Mouse (Mus musculus) limb, embryonic 12.5 days (tissue): ENCODE measurements at regions not wholly inside any gene's neighbourhood (a gene's known extent, or its start where the extent isn't known, plus 50 kb on each side); places are given as distances from the start of the nearest gene placed in this dataset.

Experiments
- ATAC-seq: fragments of 200-750 bp; cut with Nextera tagmentation; 2 replicates; pipeline ENCODE4 v1.8.0; 2017; ENCODE audit warnings: low read depth, moderate TSS enrichment; ENCODE audit not compliant: insufficient number of reproducible peaks, insufficient read depth, low FRiP score, low TSS enrichment
- H3K27ac ChIP-seq: fragments of 300-500 bp; sonication (generic); 2 replicates; pipeline ENCODE4 v1.5.1; 2016; ENCODE audit warnings: mild to moderate bottlenecking, moderate library complexity
- H3K27me3 ChIP-seq: fragments of 300-500 bp; sonication (generic); 2 replicates; pipeline ENCODE4 v1.6.1; 2016; ENCODE audit warnings: mild to moderate bottlenecking, moderate library complexity
- H3K36me3 ChIP-seq: fragments of 300-500 bp; sonication (generic); 2 replicates; pipeline ENCODE4 v1.6.1; 2016; ENCODE audit warnings: mild to moderate bottlenecking, moderate library complexity
- H3K4me1 ChIP-seq: fragments of 300-500 bp; sonication (generic); replicated peaks from 2 replicates; pipeline ENCODE4 v1.6.1; 2016
- H3K4me2 ChIP-seq: fragments of 300-500 bp; sonication (generic); 2 replicates; pipeline ENCODE4 v1.6.1; 2016; ENCODE audit warnings: mild to moderate bottlenecking, moderate library complexity
- H3K4me3 ChIP-seq: fragments of 300-500 bp; sonication (generic); replicated peaks from 2 replicates; pipeline ENCODE4 v1.5.1; 2016; ENCODE audit warnings: mild to moderate bottlenecking
- H3K9ac ChIP-seq: fragments of 300-500 bp; sonication (generic); replicated peaks from 2 replicates; pipeline ENCODE4 v1.6.1; 2016; ENCODE audit warnings: mild to moderate bottlenecking, moderate library complexity
- H3K9me3 ChIP-seq: fragments of 300-500 bp; sonication (generic); 2 replicates; pipeline ENCODE4 v1.6.1; 2016; ENCODE audit warnings: mild to moderate bottlenecking, moderate library complexity
- WGBS: fragments of 180-500 bp; shearing (Covaris S2); methylation state at CpG from one replicate; pipeline ENCODE4 v1.1.7; 2016; 5-methylcytosine and 5-hydroxymethylcytosine counted together

- no peak overlapping the region for H3K4me2 ChIP-seq
- peaks cover 8% of the 10 kb centered on the region; the same call in 1 of the 2 replicates for H3K4me1 ChIP-seq
- H3K36me3 ChIP-seq: no peaks in the 10 kb centered on the region
- H3K4me3 ChIP-seq: no peak overlapping the region
- no peak for ATAC-seq
- no peak overlapping the region for H3K27ac ChIP-seq
- WGBS: 52% methylated on average over 2 of the region's 2 CpGs
- no peak overlapping the region for H3K9ac ChIP-seq
- H3K9me3 ChIP-seq: 0 out of 2 replicates have a peak, but pooled peaks cover 3% of the 10 kb centered on the region
- no peaks in the 10 kb centered on the region for H3K27me3 ChIP-seq
Observed at GRCm38 (mm10) chr6:93305176-93305575, 361.9 kb upstream of the Adamts9 start.

- 7% methylated on average over 6 of the region's 6 CpGs for WGBS
Observed at GRCm38 (mm10) chr6:93297975-93298374, 354.7 kb upstream of the Adamts9 start.

DNA sequence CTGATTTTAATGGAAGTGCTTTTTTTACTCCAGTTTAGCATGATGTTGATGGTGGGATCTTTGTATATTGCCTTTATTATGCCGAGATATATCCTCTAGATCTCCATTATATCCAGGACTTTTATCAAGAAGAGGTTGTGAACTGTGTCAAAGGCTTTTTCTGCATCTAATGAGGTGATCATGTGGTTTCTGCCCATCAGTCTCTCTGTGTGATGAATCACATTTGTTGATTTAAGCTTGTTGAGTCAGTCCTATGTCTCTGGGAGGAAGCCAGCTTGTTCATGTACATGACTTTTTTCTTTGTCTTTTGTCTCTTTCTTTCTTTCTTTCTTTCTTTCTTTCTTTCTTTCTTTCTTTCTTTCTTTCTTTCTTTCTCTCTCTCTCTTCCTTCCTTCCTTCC is 348.4 kb upstream of the Adamts9 start:
- Histone ChIP-seq H3K4me1 (0 out of 2 replicates have a peak, but pooled peaks cover 6% of the 10 kb centered on the region), H3K36me3 (no peaks in the 10 kb centered on the region), H3K4me3 (no peak overlapping the region), H3K27ac (no peak overlapping the region), H3K4me2 (no peak overlapping the region), H3K9me3 (no peaks in the 10 kb centered on the region), H3K9ac (no peak overlapping the region), H3K27me3 (no peaks in the 10 kb centered on the region)
- no peak for ATAC-seq
- WGBS: 84% methylated on average over 1 of the region's 1 CpGs

More at GRCm38 (mm10) chr6:93297975-93298374, 354.7 kb upstream of the Adamts9 start:
- ATAC-seq: no peak
- no peak overlapping the region for H3K4me3 ChIP-seq
- H3K36me3 ChIP-seq: no peaks in the 10 kb centered on the region
- no peaks in the 10 kb centered on the region for H3K9me3 ChIP-seq
- H3K9ac ChIP-seq: no peak overlapping the region
- no peaks in the 10 kb centered on the region for H3K27me3 ChIP-seq
- peaks cover 18% of the 10 kb centered on the region for H3K4me1 ChIP-seq
- H3K4me2 ChIP-seq: no peak overlapping the region
- no peak overlapping the region for H3K27ac ChIP-seq

GRCm38 (mm10) chr6:93288421-93288820 is 345.1 kb upstream of the Adamts9 start:
- Histone ChIP-seq H3K36me3 (no peaks in the 10 kb centered on the region), H3K27me3 (no peaks in the 10 kb centered on the region), H3K4me1 (no peaks in the 10 kb centered on the region), H3K27ac (no peak overlapping the region), H3K4me3 (no peak overlapping the region), H3K9me3 (no peaks in the 10 kb centered on the region), H3K9ac (no peak overlapping the region), H3K4me2 (no peak overlapping the region)
- WGBS: 53% methylated on average over 4 of the region's 4 CpGs
- no peak for ATAC-seq

DNA sequence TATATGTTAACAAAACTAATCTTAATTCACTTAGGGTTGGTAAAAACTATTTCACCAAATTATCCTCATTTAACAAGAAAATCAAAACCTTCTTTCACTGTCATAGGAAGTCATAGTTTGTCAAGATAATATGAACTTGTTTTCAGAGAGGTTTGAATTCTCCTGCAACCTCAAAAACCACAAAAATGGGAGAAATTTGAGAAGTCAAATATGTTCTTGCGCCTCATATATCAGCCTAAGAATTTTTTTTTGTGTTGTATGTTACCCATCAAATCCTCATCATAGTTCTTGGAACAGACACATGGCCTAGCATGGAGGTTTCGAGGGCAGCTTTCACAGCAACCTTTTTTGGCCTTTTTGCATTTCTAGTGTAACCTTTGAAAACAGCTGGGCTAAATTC is 342.5 kb upstream of the Adamts9 start:
- H3K4me1 ChIP-seq: no peaks in the 10 kb centered on the region
- ATAC-seq: no peak
- 71% methylated on average over 2 of the region's 2 CpGs for WGBS

DNA sequence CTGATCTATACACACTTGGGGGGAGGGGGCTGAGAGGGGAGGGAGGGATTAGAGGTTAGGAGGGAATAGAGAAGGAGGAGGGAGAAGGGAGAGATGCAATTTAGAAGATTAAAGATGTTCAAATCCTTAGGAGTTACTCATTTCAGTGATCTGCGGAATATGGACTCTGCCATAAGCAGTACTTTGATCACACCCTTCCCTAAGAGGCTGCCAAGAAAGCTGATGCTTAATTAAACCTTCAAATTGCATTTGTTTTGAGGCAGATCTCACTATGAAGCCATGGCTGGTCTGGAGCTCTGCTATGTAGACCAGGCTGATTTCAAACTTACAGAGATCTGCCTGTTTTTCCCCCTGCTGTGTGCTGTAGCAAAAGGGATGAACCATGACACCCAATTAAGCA is 338.2 kb upstream of the Adamts9 start:
- ATAC-seq: no peak
- no peak overlapping the region for H3K27ac ChIP-seq
- H3K9me3 ChIP-seq: no peaks in the 10 kb centered on the region
- H3K4me1 ChIP-seq: no peaks in the 10 kb centered on the region
- H3K9ac ChIP-seq: no peak overlapping the region
- no peaks in the 10 kb centered on the region for H3K36me3 ChIP-seq
- no peak overlapping the region for H3K4me3 ChIP-seq
- H3K27me3 ChIP-seq: no peaks in the 10 kb centered on the region
- no peak overlapping the region for H3K4me2 ChIP-seq
- WGBS: 76% methylated on average over 1 of the region's 1 CpGs

More for the DNA sequence above, 342.5 kb upstream of the Adamts9 start:
- Histone ChIP-seq H3K4me2 (no peak overlapping the region), H3K9me3 (no peaks in the 10 kb centered on the region), H3K4me3 (no peak overlapping the region), H3K9ac (no peak overlapping the region), H3K36me3 (no peaks in the 10 kb centered on the region), H3K27ac (no peak overlapping the region), H3K27me3 (no peaks in the 10 kb centered on the region)

DNA sequence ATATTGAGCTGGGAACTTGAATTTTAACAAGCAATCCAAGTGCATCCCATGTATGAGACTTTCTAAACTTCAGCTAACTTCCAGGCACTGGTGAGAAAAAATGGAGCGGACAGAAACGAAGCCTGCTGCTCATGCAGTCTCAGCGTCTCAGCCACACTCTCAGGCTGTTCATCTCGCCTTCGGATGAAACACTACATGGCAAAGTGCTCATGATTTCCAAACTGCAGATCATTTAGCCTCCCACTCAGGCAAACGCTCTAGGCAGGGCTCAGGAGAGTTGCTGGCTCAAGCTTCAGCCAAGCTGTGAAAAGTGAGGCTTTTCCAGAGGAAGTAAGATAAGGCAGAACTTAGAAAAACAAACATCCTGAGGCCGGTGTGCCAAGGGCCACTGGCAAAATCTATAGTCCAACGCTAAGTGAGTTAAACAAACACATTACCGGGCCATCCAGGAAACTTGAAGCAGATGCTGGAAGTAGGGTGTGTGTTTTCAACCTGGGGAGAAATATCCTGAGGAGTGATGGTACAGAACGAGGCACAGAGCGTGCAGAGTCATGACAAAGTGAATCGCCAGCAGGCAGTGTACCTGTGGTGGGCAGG is 330.7 kb upstream of the Adamts9 start:
- Histone ChIP-seq H3K4me3 (no peak overlapping the region), H3K9ac (no peak overlapping the region), H3K27ac (no peak overlapping the region), H3K36me3 (no peaks in the 10 kb centered on the region), H3K9me3 (no peaks in the 10 kb centered on the region), H3K4me2 (no peak overlapping the region), H3K4me1 (peaks cover 3% of the 10 kb centered on the region; the same call in 1 of the 2 replicates), H3K27me3 (no peaks in the 10 kb centered on the region)
- WGBS: 58% methylated on average over 12 of the region's 12 CpGs
- no peak for ATAC-seq

GRCm38 (mm10) chr6:93272206-93272605 is 328.9 kb upstream of the Adamts9 start:
- no peak for ATAC-seq
- Histone ChIP-seq H3K9ac (no peak overlapping the region), H3K4me3 (no peak overlapping the region), H3K4me1 (peaks cover 3% of the 10 kb centered on the region; the same call in 1 of the 2 replicates), H3K36me3 (no peaks in the 10 kb centered on the region), H3K9me3 (no peaks in the 10 kb centered on the region), H3K4me2 (no peak overlapping the region), H3K27me3 (no peaks in the 10 kb centered on the region), H3K27ac (peak overlapping the region; percentile 8)
- 47% methylated on average over 4 of the region's 4 CpGs for WGBS

DNA sequence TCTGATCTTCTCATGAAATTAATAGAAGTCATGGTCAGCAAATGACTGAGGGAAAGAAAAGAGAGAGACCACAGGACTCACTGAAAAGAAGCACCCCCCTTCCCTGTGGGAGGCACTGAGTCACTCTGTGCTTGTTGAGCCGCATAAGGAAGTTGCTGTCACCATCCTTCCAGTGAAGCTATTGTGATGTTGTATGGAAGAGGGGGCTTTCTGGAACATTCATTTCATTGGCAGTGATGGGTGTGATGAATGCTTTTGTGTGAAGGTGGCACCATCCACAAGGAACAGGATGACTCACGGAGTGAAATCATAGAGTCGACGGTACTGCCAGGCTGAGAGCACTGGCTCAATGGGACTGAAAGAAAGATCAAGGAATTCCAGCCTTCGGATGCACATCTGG is 323.5 kb upstream of the Adamts9 start:
- Histone ChIP-seq H3K9ac (no peak overlapping the region), H3K4me3 (no peak overlapping the region), H3K27ac (no peak overlapping the region), H3K27me3 (no peaks in the 10 kb centered on the region), H3K4me2 (no peak overlapping the region), H3K36me3 (no peaks in the 10 kb centered on the region), H3K4me1 (no peaks in the 10 kb centered on the region; the same call in 1 of the 2 replicates), H3K9me3 (no peaks in the 10 kb centered on the region)
- 88% methylated on average over 5 of the region's 5 CpGs for WGBS
- ATAC-seq: no peak

DNA sequence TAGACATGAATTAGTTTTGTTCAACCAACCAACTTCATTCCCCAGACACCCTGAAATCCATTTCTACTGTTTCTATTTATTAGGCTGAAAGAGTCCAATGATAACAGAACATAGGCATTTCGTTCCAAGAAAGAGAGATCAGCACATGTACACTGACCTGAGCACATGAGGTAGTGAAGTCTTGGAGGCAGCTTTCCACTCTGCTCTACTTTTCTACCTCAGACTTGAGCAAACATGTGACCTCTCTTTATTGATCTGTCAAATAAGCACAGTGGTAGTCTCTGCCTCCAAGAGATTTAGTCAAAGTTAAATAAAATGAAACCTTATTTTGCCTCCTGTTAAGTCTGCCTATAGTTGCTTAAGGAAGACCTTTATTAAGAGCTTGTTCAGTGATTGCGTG is 321.9 kb upstream of the Adamts9 start:
- no peaks in the 10 kb centered on the region for H3K36me3 ChIP-seq
- H3K4me2 ChIP-seq: no peak overlapping the region
- no peak for ATAC-seq
- H3K4me1 ChIP-seq: no peaks in the 10 kb centered on the region
- no peak overlapping the region for H3K9ac ChIP-seq
- H3K27me3 ChIP-seq: no peaks in the 10 kb centered on the region
- 91% methylated on average over 2 of the region's 2 CpGs for WGBS
- no peak overlapping the region for H3K4me3 ChIP-seq
- H3K9me3 ChIP-seq: no peaks in the 10 kb centered on the region
- H3K27ac ChIP-seq: no peak overlapping the region

DNA sequence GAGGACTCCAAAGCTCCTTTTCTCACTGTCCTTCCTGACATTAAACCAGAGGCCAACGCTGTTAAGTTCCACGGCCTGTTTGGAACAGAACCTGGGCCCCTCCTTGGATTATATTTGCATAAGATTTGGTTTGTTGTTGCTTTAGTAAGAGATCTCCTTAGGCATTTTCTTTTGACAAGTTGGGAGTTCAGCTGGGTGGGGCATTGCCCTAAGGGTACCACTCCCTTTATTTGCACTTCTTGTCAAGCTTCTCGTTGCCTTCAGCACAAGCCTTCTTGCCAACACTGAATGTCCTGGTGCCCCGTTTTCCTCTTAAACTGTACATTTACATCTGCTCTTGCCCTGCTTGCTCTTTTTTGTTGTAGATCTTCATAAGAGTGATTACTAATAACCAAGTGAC is 317.5 kb upstream of the Adamts9 start:
- Histone ChIP-seq H3K36me3 (no peaks in the 10 kb centered on the region), H3K27ac (no peak overlapping the region), H3K9ac (no peak overlapping the region), H3K4me3 (no peak overlapping the region), H3K4me2 (no peak overlapping the region), H3K9me3 (no peaks in the 10 kb centered on the region), H3K27me3 (no peaks in the 10 kb centered on the region), H3K4me1 (no peaks in the 10 kb centered on the region)
- no peak for ATAC-seq
- WGBS: 89% methylated on average over 4 of the region's 4 CpGs

GRCm38 (mm10) chr6:93257130-93257841 is 314.0 kb upstream of the Adamts9 start:
- WGBS: 74% methylated on average over 5 of the region's 5 CpGs
- H3K4me1 ChIP-seq: no peaks in the 10 kb centered on the region
- H3K27ac ChIP-seq: no peak overlapping the region
- H3K4me3 ChIP-seq: no peak overlapping the region
- no peaks in the 10 kb centered on the region for H3K27me3 ChIP-seq
- H3K9me3 ChIP-seq: no peaks in the 10 kb centered on the region
- ATAC-seq: no peak
- no peaks in the 10 kb centered on the region for H3K36me3 ChIP-seq
- H3K4me2 ChIP-seq: no peak overlapping the region
- no peak overlapping the region for H3K9ac ChIP-seq
